Mouse (Mus musculus) midbrain, embryonic 11.5 days (tissue): ENCODE measurements around the gene Exosc5. TPM values are rescaled to one million over a fixed set of nuclear protein-coding genes. Genes with fewer than 3 reads are reported as not detected.
A peak's percentile ranks its signal among the peaks of the same experiment; 100 is the strongest.

Source experiments
- ATAC-seq: fragments of 200-750 bp; cut with Nextera tagmentation; 2 replicates; pipeline ENCODE4 v1.8.0; 2017; ENCODE audit warnings: moderate TSS enrichment, moderate library complexity; ENCODE audit not compliant: low FRiP score
- DNase-seq: peaks from one replicate; pipeline ENCODE4 v3.0.0; 2015; ENCODE audit warnings: low spot score; ENCODE audit errors: missing footprints
- H3K27ac ChIP-seq: fragments of 300-500 bp; sonication (generic); 2 replicates; pipeline ENCODE4 v1.5.1; 2014; ENCODE audit warnings: low read depth, low read length
- H3K27me3 ChIP-seq: fragments of 300-500 bp; sonication (generic); 2 replicates; pipeline ENCODE4 v1.6.1; 2014; ENCODE audit warnings: mild to moderate bottlenecking, low read length, moderate library complexity, mixed read lengths; ENCODE audit not compliant: control insufficient read depth, insufficient read depth
- H3K36me3 ChIP-seq: fragments of 300-500 bp; sonication (generic); 2 replicates; pipeline ENCODE4 v1.6.1; 2014; ENCODE audit warnings: mild to moderate bottlenecking, low read length, moderate library complexity, mixed read lengths; ENCODE audit not compliant: control insufficient read depth, insufficient read depth
- H3K4me1 ChIP-seq: fragments of 300-500 bp; sonication (generic); 2 replicates; pipeline ENCODE4 v1.6.1; 2014; ENCODE audit warnings: low read length; ENCODE audit not compliant: control insufficient read depth, insufficient read depth
- H3K4me2 ChIP-seq: fragments of 300-500 bp; sonication (generic); 2 replicates; pipeline ENCODE4 v1.6.1; 2014; ENCODE audit warnings: mild to moderate bottlenecking, moderate library complexity
- H3K4me3 ChIP-seq: fragments of 300-500 bp; sonication (generic); 2 replicates; pipeline ENCODE4 v1.5.1; 2014; ENCODE audit warnings: low read depth, low read length
- H3K9ac ChIP-seq: fragments of 300-500 bp; sonication (generic); 2 replicates; pipeline ENCODE4 v1.6.1; 2014; ENCODE audit warnings: low read length
- H3K9me3 ChIP-seq: fragments of 300-500 bp; sonication (generic); 2 replicates; pipeline ENCODE4 v1.6.1; 2016; ENCODE audit warnings: low read length; ENCODE audit not compliant: control insufficient read depth
- WGBS: fragments of 180-500 bp; shearing (Covaris S2); extraction: QIAGEN DNeasy Blood & Tissue Kit; methylation state at CpG from one replicate; pipeline ENCODE4 v1.1.7; 2014; 5-methylcytosine and 5-hydroxymethylcytosine counted together
- polyA plus RNA-seq: library from polyadenylated mRNA; unstranded; fragments of >200 nt; fragmentation: Nextera tagmentation; extraction: Ambion mirVana; gene quantifications from 2 replicates; pipeline ENCODE4 v1.2.1, GENCODE M21; 2014

The Exosc5 gene
- polyA plus RNA-seq, 1 experiment from 2014 or later: 46.4 TPM

GRCm38 (mm10) chr7:25688810-25689586, 30.0 kb downstream of the Exosc5 start:
- Histone ChIP-seq H3K9ac (peak overlapping the region; percentile 30; the same call in 1 of the 2 replicates), H3K4me1 (peaks cover 15% of the 10 kb centered on the region), H3K27me3 (peaks cover 50% of the 10 kb centered on the region), H3K9me3 (no peaks in the 10 kb centered on the region), H3K36me3 (no peaks in the 10 kb centered on the region), H3K4me2 (peak overlapping the region; percentile 72), H3K27ac (no peak overlapping the region), H3K4me3 (peak overlapping the region; percentile 47)
- DNase-seq: peak; percentile 89
- WGBS: 2% methylated on average over 49 of the region's 52 CpGs
- peak; percentile 48 for ATAC-seq

GRCm38 (mm10) chr7:25689603-25690021, 30.6 kb downstream of the Exosc5 start:
- no peaks in the 10 kb centered on the region for H3K9me3 ChIP-seq
- no peaks in the 10 kb centered on the region for H3K36me3 ChIP-seq
- peaks cover 15% of the 10 kb centered on the region for H3K4me1 ChIP-seq
- WGBS: 11% methylated on average over 12 of the region's 12 CpGs
- H3K27ac ChIP-seq: no peak overlapping the region
- DNase-seq (no peak), ATAC-seq (no peak)
- peak overlapping the region; percentile 47; the same call in 1 of the 2 replicates for H3K4me3 ChIP-seq
- no peak overlapping the region for H3K9ac ChIP-seq
- peaks cover 50% of the 10 kb centered on the region for H3K27me3 ChIP-seq
- H3K4me2 ChIP-seq: peak overlapping the region; percentile 72; the same call in 1 of the 2 replicates

- DNase-seq: no peak
- WGBS: 34% methylated on average over 5 of the region's 5 CpGs
- H3K4me3 ChIP-seq: no peak overlapping the region
- no peaks in the 10 kb centered on the region for H3K9me3 ChIP-seq
- no peaks in the 10 kb centered on the region for H3K36me3 ChIP-seq
- peaks cover 50% of the 10 kb centered on the region for H3K27me3 ChIP-seq
- H3K9ac ChIP-seq: no peak overlapping the region
- H3K27ac ChIP-seq: no peak overlapping the region
- no peak for ATAC-seq
- peaks cover 15% of the 10 kb centered on the region for H3K4me1 ChIP-seq
- H3K4me2 ChIP-seq: no peak overlapping the region
These were observed 31.1 kb downstream of the Exosc5 start for GRCm38 (mm10) chr7:25690051-25690450.

GRCm38 (mm10) chr7:25694104-25694503, 35.1 kb downstream of the Exosc5 start:
- no peak for DNase-seq
- Histone ChIP-seq H3K4me1 (0 out of 2 replicates have a peak, but pooled peaks cover 2% of the 10 kb centered on the region), H3K9ac (no peak overlapping the region), H3K4me3 (no peak overlapping the region), H3K27me3 (peaks cover 16% of the 10 kb centered on the region), H3K27ac (no peak overlapping the region), H3K9me3 (no peaks in the 10 kb centered on the region), H3K36me3 (no peaks in the 10 kb centered on the region), H3K4me2 (no peak overlapping the region)
- ATAC-seq: 0 out of 2 replicates have a peak, but pooled peaks have one; percentile 40
- 46% methylated on average over 8 of the region's 8 CpGs for WGBS

- no peak overlapping the region for H3K4me3 ChIP-seq
- no peak for DNase-seq
- no peak overlapping the region for H3K4me2 ChIP-seq
- 53% methylated on average over 13 of the region's 13 CpGs for WGBS
- H3K9me3 ChIP-seq: peaks cover 6% of the 10 kb centered on the region; the same call in 1 of the 2 replicates
- no peak overlapping the region for H3K27ac ChIP-seq
- peaks cover 4% of the 10 kb centered on the region; the same call in 1 of the 2 replicates for H3K4me1 ChIP-seq
- H3K36me3 ChIP-seq: no peaks in the 10 kb centered on the region
- 0 out of 2 replicates have a peak, but pooled peaks cover 2% of the 10 kb centered on the region for H3K27me3 ChIP-seq
- no peak overlapping the region for H3K9ac ChIP-seq
- ATAC-seq: no peak
These were observed 40.9 kb downstream of the Exosc5 start for GRCm38 (mm10) chr7:25699851-25700250.

GRCm38 (mm10) chr7:25700732-25701131, 41.8 kb downstream of the Exosc5 start:
- Histone ChIP-seq H3K27ac (no peak overlapping the region), H3K4me1 (peaks cover 6% of the 10 kb centered on the region; the same call in 1 of the 2 replicates), H3K36me3 (no peaks in the 10 kb centered on the region), H3K9me3 (peaks cover 6% of the 10 kb centered on the region; the same call in 1 of the 2 replicates), H3K9ac (no peak overlapping the region), H3K4me2 (no peak overlapping the region), H3K27me3 (0 out of 2 replicates have a peak, but pooled peaks cover 2% of the 10 kb centered on the region), H3K4me3 (no peak overlapping the region)
- 72% methylated on average over 12 of the region's 12 CpGs for WGBS
- ATAC-seq (no peak), DNase-seq (no peak)

- ATAC-seq: no peak
- Histone ChIP-seq H3K27me3 (0 out of 2 replicates have a peak, but pooled peaks cover 2% of the 10 kb centered on the region), H3K4me3 (no peak overlapping the region), H3K36me3 (no peaks in the 10 kb centered on the region), H3K4me1 (peaks cover 6% of the 10 kb centered on the region; the same call in 1 of the 2 replicates), H3K9me3 (peaks cover 6% of the 10 kb centered on the region; the same call in 1 of the 2 replicates), H3K4me2 (no peak overlapping the region), H3K9ac (no peak overlapping the region), H3K27ac (no peak overlapping the region)
- no peak for DNase-seq
- 100% methylated on average over 2 of the region's 2 CpGs for WGBS
These were observed 43.4 kb downstream of the Exosc5 start for GRCm38 (mm10) chr7:25702350-25702749.

GRCm38 (mm10) chr7:25703793-25704494, 45.0 kb downstream of the Exosc5 start:
- no peak overlapping the region for H3K4me3 ChIP-seq
- WGBS: 14% methylated on average over 10 of the region's 10 CpGs
- no peak overlapping the region for H3K27ac ChIP-seq
- H3K9ac ChIP-seq: no peak overlapping the region
- 0 out of 2 replicates have a peak, but pooled peaks cover 2% of the 10 kb centered on the region for H3K27me3 ChIP-seq
- H3K9me3 ChIP-seq: peaks cover 6% of the 10 kb centered on the region; the same call in 1 of the 2 replicates
- DNase-seq (no peak), ATAC-seq (0 out of 2 replicates have a peak, but pooled peaks have one; percentile 23)
- peaks cover 6% of the 10 kb centered on the region; the same call in 1 of the 2 replicates for H3K4me1 ChIP-seq
- no peaks in the 10 kb centered on the region for H3K36me3 ChIP-seq
- H3K4me2 ChIP-seq: no peak overlapping the region
